ENCODE assay signal across 17 mouse cellular contexts in the genomic region with DNA sequence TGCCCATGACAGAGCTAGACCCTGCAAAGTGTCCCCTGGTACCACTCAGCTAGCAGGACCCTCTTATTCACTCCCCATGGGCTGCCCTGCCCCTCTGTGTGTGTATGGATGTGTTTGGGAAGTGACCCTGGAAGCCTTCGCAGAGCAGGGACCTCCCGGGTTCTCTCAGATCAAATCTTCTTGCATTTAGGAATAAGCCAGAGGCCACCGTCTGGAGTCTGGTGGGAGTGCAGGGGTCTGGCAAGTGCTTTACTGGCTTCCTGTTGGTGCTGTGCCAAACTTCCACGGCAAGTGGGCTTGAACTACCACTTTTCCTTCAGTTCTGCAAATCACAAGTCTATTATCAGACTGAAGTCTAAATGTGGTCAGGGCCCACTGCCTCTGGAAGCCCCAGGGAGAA. TPM values are rescaled to one million over a fixed set of nuclear protein-coding genes. Genes with fewer than 3 reads are reported as not detected.
DNase-seq lines count a peak whose midpoint lies in the region; ATAC-seq and TF ChIP-seq lines count a peak whose summit lies in the region.
"Had no signal": no experiment of that assay in that cellular context is flagged by ENCODE, and none has a peak within 500 bp of the region (broad histone marks: within the 10 kb centered on the region; RNA-seq: fewer than 3 reads in every experiment).

No protein-coding gene starts in this region.

- 0 out of 2 replicates have a peak overlapping the region, but pooled peaks have one; percentile 27 for H3K27ac ChIP-seq in intestine, embryonic 14.5 days (ENCODE audit: low read depth)
- H3K27ac ChIP-seq in intestine, embryonic 16.5 days (ENCODE audit: low read length), result no peak overlapping the region
- peak overlapping the region; percentile 29; the same call in 1 of the 2 replicates for H3K27ac ChIP-seq in liver, embryonic 12.5 days
- no peak overlapping the region for H3K27ac ChIP-seq in liver, postnatal 0 days (ENCODE audit: low read depth)
- no peak overlapping the region for H3K27ac ChIP-seq in liver, embryonic 14.5 days
- H3K27ac ChIP-seq: forebrain, embryonic 13.5 days; heart, embryonic 15.5 days; hindbrain, embryonic 10.5 days; midbrain, embryonic 13.5 days had no signal

- no peak for ATAC-seq in intestine, embryonic 14.5 days (replicated peaks; ENCODE audit: low FRiP score, low TSS enrichment, low read depth)
- no peak for ATAC-seq in intestine, embryonic 16.5 days
- ATAC-seq in liver, embryonic 12.5 days, result no peak
- ATAC-seq in liver, postnatal 0 days, result no peak
- ATAC-seq in common myeloid progenitor, adult 5-6 weeks (replicated peaks; ENCODE audit: low read depth, poor library complexity, severe bottlenecking), result peak; percentile 39; the same call in 1 of the 2 replicates
- no peak for ATAC-seq in liver, embryonic 14.5 days (ENCODE audit: insufficient read depth)
- ATAC-seq in inflammation-experienced regulatory T-cells, adult 6 months, result no peak
- ATAC-seq: forebrain, embryonic 13.5 days; midbrain, embryonic 13.5 days had no signal

- H3K4me2 ChIP-seq in intestine, embryonic 14.5 days (ENCODE audit: low read length), result no peak overlapping the region
- no peak overlapping the region for H3K4me2 ChIP-seq in intestine, embryonic 16.5 days (ENCODE audit: low read depth, low read length)
- H3K4me2 ChIP-seq in liver, embryonic 12.5 days, result no peak overlapping the region
- no peak overlapping the region for H3K4me2 ChIP-seq in liver, postnatal 0 days (ENCODE audit: low read depth, low read length)
- no peak overlapping the region for H3K4me2 ChIP-seq in liver, embryonic 14.5 days (ENCODE audit: low read depth)
- H3K4me2 ChIP-seq: forebrain, embryonic 13.5 days; heart, embryonic 15.5 days; midbrain, embryonic 13.5 days had no signal

- H3K9me3 ChIP-seq in intestine, embryonic 14.5 days (ENCODE audit: control insufficient read depth, low read length), result no peaks in the 10 kb centered on the region
- H3K9me3 ChIP-seq in intestine, embryonic 16.5 days (ENCODE audit: control insufficient read depth, low read length), result no peaks in the 10 kb centered on the region
- no peaks in the 10 kb centered on the region for H3K9me3 ChIP-seq in liver, embryonic 12.5 days (replicated peaks)
- no peaks in the 10 kb centered on the region for H3K9me3 ChIP-seq in liver, postnatal 0 days (ENCODE audit: low read length)
- H3K9me3 ChIP-seq in liver, embryonic 14.5 days (ENCODE audit: control insufficient read depth, low read length), result no peaks in the 10 kb centered on the region
- H3K9me3 ChIP-seq: forebrain, embryonic 13.5 days; heart, embryonic 15.5 days; hindbrain, embryonic 10.5 days; midbrain, embryonic 13.5 days had no signal

- no peak overlapping the region for H3K4me3 ChIP-seq in intestine, embryonic 14.5 days (ENCODE audit: low read depth, low read length)
- no peak overlapping the region for H3K4me3 ChIP-seq in intestine, embryonic 16.5 days (ENCODE audit: low read length)
- H3K4me3 ChIP-seq in liver, embryonic 12.5 days, result no peak overlapping the region
- H3K4me3 ChIP-seq in liver, postnatal 0 days (ENCODE audit: low read depth, low read length), result no peak overlapping the region
- H3K4me3 ChIP-seq in liver, embryonic 14.5 days (ENCODE audit: insufficient read depth in 1 of 2, low read depth in 2 of 2, low read length in 2 of 2), result no peak overlapping the region
- H3K4me3 ChIP-seq: forebrain, embryonic 13.5 days; heart, embryonic 15.5 days; hindbrain, embryonic 10.5 days; midbrain, embryonic 13.5 days had no signal

- peaks cover 32% of the 10 kb centered on the region; the same call in 1 of the 2 replicates for H3K4me1 ChIP-seq in intestine, embryonic 14.5 days (replicated peaks; ENCODE audit: control insufficient read depth, insufficient read depth, low read length)
- H3K4me1 ChIP-seq in intestine, embryonic 16.5 days (ENCODE audit: control insufficient read depth, insufficient read depth, low read length), result peaks cover 26% of the 10 kb centered on the region
- peaks cover 49% of the 10 kb centered on the region for H3K4me1 ChIP-seq in liver, embryonic 12.5 days
- peaks cover 9% of the 10 kb centered on the region for H3K4me1 ChIP-seq in liver, postnatal 0 days (ENCODE audit: insufficient read depth)
- peaks cover 0 to 2% of the 10 kb centered on the region in 2 experiments; a peak in 1 of 4 replicates for H3K4me1 ChIP-seq in liver, embryonic 14.5 days (replicated peaks; ENCODE audit: control insufficient read depth in 2 of 2, insufficient read depth in 2 of 2, low read length in 1 of 2)
- H3K4me1 ChIP-seq: forebrain, embryonic 13.5 days had no signal

- TF ChIP-seq CTCF in liver, postnatal 0 days (IDR thresholded peaks at IDR 0.05; ENCODE audit: low read depth), result no peak
- 0 out of 2 replicates have a peak, but pooled peaks have one; percentile 6 for TF ChIP-seq CTCF in liver, embryonic 14.5 days (IDR thresholded peaks at IDR 0.05; ENCODE audit: low read depth)

- H3K27me3 ChIP-seq in intestine, embryonic 14.5 days (replicated peaks; ENCODE audit: control insufficient read depth, insufficient read depth, low read length), result peaks cover 23% of the 10 kb centered on the region
- peaks cover 14% of the 10 kb centered on the region for H3K27me3 ChIP-seq in intestine, embryonic 16.5 days (replicated peaks; ENCODE audit: control insufficient read depth, insufficient read depth, low read length)
- peaks cover 29% of the 10 kb centered on the region for H3K27me3 ChIP-seq in liver, embryonic 12.5 days (replicated peaks)
- 0 out of 2 replicates have a peak, but pooled peaks cover 3% of the 10 kb centered on the region for H3K27me3 ChIP-seq in liver, postnatal 0 days (ENCODE audit: insufficient read depth, low read length)
- no peaks in the 10 kb centered on the region; the same call in 1 of the 2 replicates for H3K27me3 ChIP-seq in liver, embryonic 14.5 days (ENCODE audit: control insufficient read depth, insufficient read depth, low read length)

- DNase-seq in intestine, embryonic 14.5 days (ENCODE audit: low spot score), result no peak
- DNase-seq in liver, postnatal 0 days, result no peak
- no peak for DNase-seq in liver, embryonic 14.5 days (ENCODE audit: low read depth in 3 of 3, low spot score in 3 of 3)
- DNase-seq: gastrocnemius, postnatal 25 days; kidney, adult 11 months; layer of hippocampus, postnatal 36 days; right cerebral cortex, adult 18-20 months; thymus, postnatal 25 days had no signal

- 33% methylated on average over 4 of the region's 4 CpGs for WGBS in intestine, embryonic 14.5 days
- 38% methylated on average over 4 of the region's 4 CpGs for WGBS in intestine, embryonic 16.5 days
- 59% methylated on average over 4 of the region's 4 CpGs for WGBS in liver, embryonic 12.5 days (ENCODE audit: insufficient replicate concordance)
- WGBS in liver, postnatal 0 days (ENCODE audit: insufficient replicate concordance), result 49% methylated on average over 4 of the region's 4 CpGs
- WGBS in liver, embryonic 14.5 days (ENCODE audit: insufficient replicate concordance), result 55% methylated on average over 4 of the region's 4 CpGs

- no peak for TF ChIP-seq EP300 in liver, postnatal 0 days (IDR thresholded peaks at IDR 0.05; ENCODE audit: low read depth)
- no peak for TF ChIP-seq EP300 in liver, embryonic 14.5 days (IDR thresholded peaks at IDR 0.05; ENCODE audit: low read depth)

- no peaks in the 10 kb centered on the region for H3K36me3 ChIP-seq in intestine, embryonic 14.5 days (ENCODE audit: control insufficient read depth, insufficient read depth, low read length)
- no peaks in the 10 kb centered on the region for H3K36me3 ChIP-seq in intestine, embryonic 16.5 days (ENCODE audit: control insufficient read depth, insufficient read depth, low read length)
- H3K36me3 ChIP-seq in liver, embryonic 12.5 days, result peaks cover 62% of the 10 kb centered on the region
- peaks cover 56% of the 10 kb centered on the region for H3K36me3 ChIP-seq in liver, postnatal 0 days (replicated peaks; ENCODE audit: insufficient read depth, low read length)
- H3K36me3 ChIP-seq in liver, embryonic 14.5 days (replicated peaks; ENCODE audit: control insufficient read depth, insufficient read depth, low read depth), result peaks cover 59% of the 10 kb centered on the region
- H3K36me3 ChIP-seq: heart, embryonic 15.5 days; hindbrain, embryonic 10.5 days; midbrain, embryonic 13.5 days had no signal

- H3K9ac ChIP-seq in intestine, embryonic 14.5 days (ENCODE audit: low read length), result no peak overlapping the region
- H3K9ac ChIP-seq in intestine, embryonic 16.5 days (ENCODE audit: low read depth, low read length), result no peak overlapping the region
- H3K9ac ChIP-seq in liver, embryonic 12.5 days, result no peak overlapping the region
- H3K9ac ChIP-seq in liver, postnatal 0 days (replicated peaks), result no peak overlapping the region
- no peak overlapping the region for H3K9ac ChIP-seq in liver, embryonic 14.5 days (replicated peaks)
- H3K9ac ChIP-seq: forebrain, embryonic 13.5 days; heart, embryonic 15.5 days; midbrain, embryonic 13.5 days had no signal

RNA-seq across cellular contexts. Expression of a gene that starts 11.8 kb away (rescaled TPM):
- polyA plus RNA-seq in intestine, embryonic 14.5 days (2014; fragmentation: Nextera tagmentation; extraction: Ambion mirVana), result 3.2 and 5.0 TPM in 2 replicates
- polyA plus RNA-seq in intestine, embryonic 16.5 days (2015; fragmentation: Nextera tagmentation; extraction: Ambion mirVana), result 2.7 and 3.5 TPM in 2 replicates
- polyA plus RNA-seq in liver, embryonic 12.5 days (2016; fragmentation: Nextera tagmentation; extraction: Ambion mirVana), result 88.6 and 94.9 TPM in 2 replicates
- 72.0 and 79.5 TPM in 2 replicates for polyA plus RNA-seq in liver, postnatal 0 days (2015; fragmentation: Nextera tagmentation; extraction: Ambion mirVana)
- total RNA-seq in common myeloid progenitor, adult 5-6 weeks (2017), result 60.2 and 79.0 TPM in 2 replicates
- polyA plus RNA-seq in liver, embryonic 14.5 days (2012; rRNA removed), result 57.6 and 61.8 TPM in 2 replicates
- 78.7 and 88.5 TPM in 2 replicates for polyA plus RNA-seq in liver, embryonic 14.5 days (2014; fragmentation: Nextera tagmentation; extraction: Ambion mirVana)
- not detected for polyA plus RNA-seq in inflammation-experienced regulatory T-cells, adult 6 months (2017; shearing (Covaris generic))

RNA-seq across cellular contexts. Expression of a gene that starts 31.6 kb away (rescaled TPM):
- polyA plus RNA-seq in intestine, embryonic 14.5 days (2014; fragmentation: Nextera tagmentation; extraction: Ambion mirVana), result 27.5 and 33.8 TPM in 2 replicates
- 11.7 and 12.2 TPM in 2 replicates for polyA plus RNA-seq in intestine, embryonic 16.5 days (2015; fragmentation: Nextera tagmentation; extraction: Ambion mirVana)
- 1.8 and 2.4 TPM in 2 replicates for polyA plus RNA-seq in liver, embryonic 12.5 days (2016; fragmentation: Nextera tagmentation; extraction: Ambion mirVana)
- 0.49 and 0.54 TPM in 2 replicates for polyA plus RNA-seq in liver, postnatal 0 days (2015; fragmentation: Nextera tagmentation; extraction: Ambion mirVana)
- not detected in 2 replicates for total RNA-seq in common myeloid progenitor, adult 5-6 weeks (2017)
- polyA plus RNA-seq in liver, embryonic 14.5 days (2012; rRNA removed), result 0.61 and 0.91 TPM in 2 replicates
- polyA plus RNA-seq in liver, embryonic 14.5 days (2014; fragmentation: Nextera tagmentation; extraction: Ambion mirVana), result 0.42 and 0.53 TPM in 2 replicates
- not detected for polyA plus RNA-seq in inflammation-experienced regulatory T-cells, adult 6 months (2017; shearing (Covaris generic))

RNA-seq across cellular contexts. Expression of a gene that starts 37.2 kb away (rescaled TPM):
- 8.5 and 10.2 TPM in 2 replicates for polyA plus RNA-seq in intestine, embryonic 14.5 days (2014; fragmentation: Nextera tagmentation; extraction: Ambion mirVana)
- 20.4 and 29.1 TPM in 2 replicates for polyA plus RNA-seq in intestine, embryonic 16.5 days (2015; fragmentation: Nextera tagmentation; extraction: Ambion mirVana)
- 15.5 and 18.2 TPM in 2 replicates for polyA plus RNA-seq in liver, embryonic 12.5 days (2016; fragmentation: Nextera tagmentation; extraction: Ambion mirVana)
- 13.7 TPM in 2 replicates for polyA plus RNA-seq in liver, postnatal 0 days (2015; fragmentation: Nextera tagmentation; extraction: Ambion mirVana)
- 0.32 TPM in 1 of 2 replicates, not detected in the other for total RNA-seq in common myeloid progenitor, adult 5-6 weeks (2017)
- polyA plus RNA-seq in liver, embryonic 14.5 days (2012; rRNA removed), result 18.1 and 20.1 TPM in 2 replicates
- polyA plus RNA-seq in liver, embryonic 14.5 days (2014; fragmentation: Nextera tagmentation; extraction: Ambion mirVana), result 15.8 and 19.3 TPM in 2 replicates
- not detected for polyA plus RNA-seq in inflammation-experienced regulatory T-cells, adult 6 months (2017; shearing (Covaris generic))

RNA-seq across cellular contexts. Expression of a gene that starts 47.4 kb away (rescaled TPM):
- 1.3 and 2.9 TPM in 2 replicates for polyA plus RNA-seq in intestine, embryonic 14.5 days (2014; fragmentation: Nextera tagmentation; extraction: Ambion mirVana)
- 1.2 TPM in 2 replicates for polyA plus RNA-seq in intestine, embryonic 16.5 days (2015; fragmentation: Nextera tagmentation; extraction: Ambion mirVana)
- 0.28 TPM in 1 of 2 replicates, not detected in the other for polyA plus RNA-seq in liver, embryonic 12.5 days (2016; fragmentation: Nextera tagmentation; extraction: Ambion mirVana)
- polyA plus RNA-seq in liver, postnatal 0 days (2015; fragmentation: Nextera tagmentation; extraction: Ambion mirVana), result 0.22 TPM in 2 replicates
- total RNA-seq in common myeloid progenitor, adult 5-6 weeks (2017), result not detected in 2 replicates
- not detected in 2 replicates for polyA plus RNA-seq in liver, embryonic 14.5 days (2012; rRNA removed)
- 0.15 and 0.21 TPM in 2 replicates for polyA plus RNA-seq in liver, embryonic 14.5 days (2014; fragmentation: Nextera tagmentation; extraction: Ambion mirVana)
- polyA plus RNA-seq in inflammation-experienced regulatory T-cells, adult 6 months (2017; shearing (Covaris generic)), result 1 to 10 TPM in 1 of 3 experiments, not detected in 2; 3.5 TPM
- total RNA-seq: gastrocnemius, postnatal 25 days had no signal
- polyA plus RNA-seq: liver, embryonic 16.5 days; midbrain, embryonic 13.5 days had no signal

Comparison
In these comparisons a context has a peak if more than half of its experiments do, and no peak if none do; other contexts are left out.
1. H3K27ac ChIP-seq: peak in intestine, embryonic 14.5 days (single experiment) and liver, embryonic 12.5 days (single experiment); none in intestine, embryonic 16.5 days (single experiment), liver, postnatal 0 days (single experiment) and liver, embryonic 14.5 days (single experiment).